Mouse (Mus musculus) megakaryocyte, embryonic 14.5 days (primary cell): ENCODE results near the gene Amy1. TPM values are rescaled to one million over a fixed set of nuclear protein-coding genes. Genes with fewer than 3 reads are reported as not detected.
"Not testable (repeated sequence)": the region's sequence is repeated elsewhere in the genome, so short reads cannot be mapped to it uniquely, and the experiment has no call there.

Source experiments
- H3K27me3 ChIP-seq: replicated peaks from 2 replicates; pipeline ENCODE3; 2012; ENCODE audit warnings: inconsistent platforms
- H3K36me3 ChIP-seq: replicated peaks from 2 replicates; pipeline ENCODE3; 2012; ENCODE audit warnings: low read length, inconsistent platforms, mixed read lengths
- H3K4me1 ChIP-seq: 2 replicates; pipeline ENCODE4 v1.6.1; 2012; ENCODE audit warnings: inconsistent platforms
- H3K4me3 ChIP-seq: replicated peaks from 2 replicates; pipeline ENCODE3; 2012; ENCODE audit warnings: moderate library complexity, mild to moderate bottlenecking, inconsistent platforms
- H3K9me3 ChIP-seq: 2 replicates; pipeline ENCODE4 v1.6.1; 2012; ENCODE audit warnings: inconsistent platforms
- FLI1 ChIP-seq: IDR thresholded peaks from 2 replicates; pipeline ENCODE4 v1.6.1; 2012; ENCODE audit warnings: low read length, inconsistent platforms, mixed read lengths
- GATA1 ChIP-seq: IDR thresholded peaks from 3 replicates; pipeline ENCODE4 v1.6.1; 2012; ENCODE audit warnings: mixed read lengths, low read length, inconsistent platforms, borderline replicate concordance
- polyA plus RNA-seq: library from polyadenylated mRNA; stranded (reverse); fragments of >175 nt; gene quantifications from 2 replicates; pipeline ENCODE4 v1.2.3, GENCODE M21; 2012; ENCODE audit warnings: low replicate concordance; ENCODE audit not compliant: insufficient read depth

Amy1 gene
- polyA plus RNA-seq, 1 experiment: not detected

GRCm38 (mm10) chr3:113572158-113572557, 34.3 kb downstream of the Amy1 start:
- Histone ChIP-seq H3K9me3 (0 out of 2 replicates have a peak, but pooled peaks cover 3% of the 10 kb centered on the region), H3K4me1 (no peaks in the 10 kb centered on the region), H3K27me3 (no peaks in the 10 kb centered on the region), H3K36me3 (no peaks in the 10 kb centered on the region), H3K4me3 (no peak overlapping the region)
- no peak for TF ChIP-seq GATA1
- TF ChIP-seq FLI1: no peak

- no peaks in the 10 kb centered on the region for H3K36me3 ChIP-seq
- no peaks in the 10 kb centered on the region for H3K27me3 ChIP-seq
Measured at GRCm38 (mm10) chr3:113539692-113540091, 66.8 kb downstream of the Amy1 start.

GRCm38 (mm10) chr3:113532328-113532727, 74.2 kb downstream of the Amy1 start, which contains the start of gene Amy2a1:
Gene Amy2a1 (minus strand): TSS chr3:113532428.
- H3K9me3 ChIP-seq, H3K36me3 ChIP-seq, H3K27me3 ChIP-seq, H3K4me3 ChIP-seq, H3K4me1 ChIP-seq: not testable (repeated sequence)

More at GRCm38 (mm10) chr3:113539692-113540091, 66.8 kb downstream of the Amy1 start:
- TF ChIP-seq GATA1 (no peak), FLI1 (no peak)
- Histone ChIP-seq H3K4me1 (no peaks in the 10 kb centered on the region), H3K9me3 (no peaks in the 10 kb centered on the region), H3K4me3 (no peak overlapping the region)

Other genes with a start within 250 kb of the Amy1 start
- not detected in 2 replicates for gene Amy2a1, start 74.3 kb downstream of the Amy1 start, polyA plus RNA-seq
- 6.3 and 10.5 TPM in 2 replicates for gene Rnpc3, start 23.4 kb upstream of the Amy1 start, polyA plus RNA-seq